Mouse (Mus musculus) 416B (cell line): ENCODE results near the gene Bmf.
A peak's percentile ranks its signal among the peaks of the same experiment; 100 is the strongest.

Source experiments
- DNase-seq: peaks from one replicate; pipeline ENCODE4 v3.0.0; 2011; ENCODE audit warnings: low read depth

Bmf gene

DNA sequence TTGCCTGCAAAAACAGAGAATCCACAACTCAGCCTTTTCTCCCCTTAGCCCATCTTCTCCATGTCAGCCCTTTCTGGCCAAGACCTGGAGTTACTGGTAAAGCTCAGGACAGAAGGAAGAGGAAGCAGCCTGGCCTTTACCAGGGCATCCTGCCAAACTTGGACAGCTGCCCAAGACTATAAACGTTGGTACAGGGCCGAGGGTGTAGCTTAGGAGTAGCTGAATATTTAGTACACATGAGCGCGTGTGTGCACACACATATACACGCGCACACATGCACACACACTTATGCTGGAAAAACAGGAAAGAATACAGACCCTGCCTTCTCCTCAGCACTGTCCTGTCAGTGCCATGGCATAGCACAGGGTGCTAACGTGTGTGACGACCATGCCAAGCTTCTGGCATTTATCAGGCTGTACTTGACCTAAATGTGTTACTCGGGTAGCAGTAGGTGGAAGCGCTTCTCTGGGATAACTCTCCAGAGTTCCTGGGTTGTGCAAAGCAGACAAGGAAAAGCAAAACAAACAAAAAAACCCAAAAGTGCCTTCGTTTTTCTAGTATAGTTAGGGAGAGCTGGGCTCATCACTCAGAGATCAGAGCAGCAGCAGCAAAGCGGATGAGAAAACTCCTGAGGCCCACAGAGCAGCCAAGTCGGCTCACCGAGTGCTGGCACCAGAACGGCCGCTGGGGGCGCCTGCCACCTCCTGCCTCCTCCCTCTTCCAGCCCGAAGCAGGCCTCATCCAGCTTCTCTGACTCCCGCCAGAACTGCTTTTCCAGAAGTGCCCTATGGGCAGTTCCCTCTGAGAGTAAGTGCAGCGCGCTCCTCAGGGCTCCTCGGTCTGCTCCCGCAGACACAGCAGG lies 4.0 kb downstream of the Bmf start:
- DNase-seq, result peak; percentile 90

DNA sequence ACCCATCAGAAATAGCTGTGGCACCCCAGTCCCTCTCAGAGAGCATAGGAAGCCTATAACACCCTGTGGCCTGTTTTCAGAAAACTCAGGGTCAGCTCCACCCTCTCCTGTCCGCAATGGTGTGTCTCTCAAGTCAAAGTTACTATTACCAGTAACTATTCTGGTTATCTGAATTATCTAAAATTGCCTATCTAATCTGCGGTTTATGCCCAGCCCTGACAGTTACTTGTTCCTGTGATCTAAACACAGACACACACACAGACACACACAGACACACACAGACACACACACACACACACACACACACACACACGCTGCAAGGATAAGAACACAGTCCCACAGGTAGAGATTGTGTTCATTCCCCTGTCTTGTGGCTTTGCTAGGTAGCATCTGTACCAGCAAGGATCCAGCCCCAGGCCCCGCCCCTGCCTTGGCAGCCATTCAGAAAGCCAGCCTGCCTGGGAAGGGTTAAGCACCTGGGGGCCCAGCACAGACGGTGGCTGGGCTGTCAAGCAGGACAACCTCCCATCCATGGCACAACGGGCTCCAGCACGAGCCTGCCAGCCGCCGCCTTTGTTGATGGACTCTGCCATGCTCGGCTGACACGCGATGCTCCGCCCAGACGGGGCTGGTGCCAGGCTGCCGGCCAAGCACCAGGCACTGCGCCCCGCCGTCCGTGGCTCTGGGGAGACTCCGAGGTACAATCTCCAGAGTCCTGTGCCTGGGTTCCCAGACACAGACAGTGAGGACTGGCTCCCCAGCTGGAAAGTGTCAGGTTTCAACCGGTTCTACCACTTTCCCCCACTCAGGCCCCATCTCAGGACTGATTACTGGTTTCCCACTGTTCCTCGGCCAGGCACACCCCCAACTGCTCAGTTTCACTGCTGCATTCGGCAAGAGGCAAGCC lies 5.3 kb downstream of the Bmf start:
- DNase-seq, result peak; percentile 72

DNA sequence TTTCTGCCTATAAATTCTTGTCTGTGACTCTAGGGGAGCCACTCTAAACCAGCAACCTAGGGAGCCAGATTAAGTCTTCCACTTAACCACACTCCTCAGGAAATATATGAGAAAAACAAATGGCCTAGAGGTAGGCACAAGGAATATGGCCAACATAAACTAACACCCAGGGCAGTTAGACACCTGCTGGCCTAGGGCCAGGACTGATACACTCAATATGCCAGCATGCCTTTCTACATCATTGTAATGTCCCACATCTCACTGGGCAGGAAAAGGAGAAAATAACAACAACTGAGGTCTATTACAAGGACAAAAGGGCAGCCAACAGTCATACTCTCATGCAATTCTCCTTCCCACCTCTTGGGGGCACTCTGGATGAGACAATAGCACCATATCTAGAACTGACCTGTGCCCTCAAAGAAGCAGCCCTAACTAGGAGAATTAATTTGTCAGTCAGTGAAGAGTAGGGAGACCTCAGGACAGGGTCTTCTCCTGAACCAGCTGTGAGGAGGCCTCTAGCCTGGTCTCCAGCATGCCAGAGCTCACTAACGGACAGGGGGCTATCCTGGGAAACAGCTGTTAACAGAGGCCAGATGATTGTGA lies 6.4 kb downstream of the Bmf start:
- DNase-seq, result peak; percentile 67

DNA sequence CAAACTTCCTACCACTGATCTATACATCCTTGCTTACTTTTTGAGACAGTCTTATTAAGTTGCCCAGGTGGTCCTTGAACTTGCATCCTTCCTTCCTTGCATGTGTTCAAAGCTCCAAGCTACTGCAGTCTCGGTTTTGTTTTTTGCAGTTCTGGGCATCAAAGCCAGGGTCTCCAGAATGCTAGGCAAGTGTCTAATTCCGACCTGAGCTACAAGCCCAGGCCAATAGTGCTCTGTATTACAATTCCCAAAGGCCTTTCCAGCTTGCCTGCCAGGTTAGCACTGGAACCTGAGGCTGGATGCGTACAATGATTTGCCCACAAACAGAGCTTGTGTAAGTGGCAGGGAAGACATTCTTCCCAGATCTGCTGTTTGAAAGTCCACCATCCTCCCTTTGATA lies 7.8 kb downstream of the Bmf start:
- DNase-seq, result no peak

DNA sequence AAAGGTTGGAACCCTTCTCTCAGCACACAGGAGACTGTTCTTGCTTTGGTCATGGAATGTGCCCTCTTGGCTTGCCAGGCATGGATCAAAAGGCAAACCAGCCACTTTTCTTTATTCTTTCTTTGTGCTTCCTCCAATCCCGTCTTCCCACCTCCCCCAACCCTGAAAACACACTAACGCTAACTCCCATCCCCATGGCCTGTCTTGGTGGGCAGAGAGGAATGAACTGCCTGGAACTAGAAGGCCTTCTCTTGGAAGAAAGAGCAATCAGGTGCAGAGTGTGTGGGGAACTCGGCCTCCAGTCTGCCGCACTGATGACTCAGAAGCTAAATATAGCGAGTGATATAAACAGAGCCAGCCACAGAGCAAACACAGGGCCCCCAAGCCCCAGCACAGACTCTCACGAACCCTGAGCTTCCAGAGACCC lies 8.8 kb downstream of the Bmf start:
- DNase-seq, result peak; percentile 88

DNA sequence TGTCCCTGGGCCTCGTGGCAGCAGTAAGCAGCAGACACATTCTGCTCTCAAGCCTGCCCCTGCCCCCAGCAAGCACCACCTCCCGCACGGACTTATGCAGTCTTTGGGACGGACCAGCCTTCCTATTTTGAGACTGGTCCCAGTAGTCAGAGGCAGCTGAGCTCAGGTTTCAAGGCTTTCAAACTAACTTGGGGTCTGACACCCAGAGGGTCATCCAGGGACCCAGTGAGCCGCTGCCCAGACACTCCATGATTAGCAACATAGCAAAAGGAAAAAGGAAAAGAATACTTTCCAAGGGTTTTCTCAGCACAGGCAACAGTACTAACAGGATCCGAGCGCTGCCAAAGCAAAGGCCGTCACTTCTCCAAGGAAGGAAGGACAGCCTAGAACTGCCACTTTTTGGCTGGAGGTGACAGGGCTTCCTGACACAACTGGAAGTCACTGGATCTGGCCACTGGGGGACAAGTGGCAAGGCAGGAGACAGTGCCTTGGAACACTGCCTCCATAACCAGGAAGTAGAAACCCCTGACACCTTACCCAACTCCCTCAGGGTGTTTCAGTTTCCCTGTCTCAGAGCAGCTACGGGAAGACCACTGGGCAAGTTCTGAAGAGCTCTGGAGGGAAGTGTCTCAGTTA lies 9.5 kb downstream of the Bmf start:
- no peak for DNase-seq

DNA sequence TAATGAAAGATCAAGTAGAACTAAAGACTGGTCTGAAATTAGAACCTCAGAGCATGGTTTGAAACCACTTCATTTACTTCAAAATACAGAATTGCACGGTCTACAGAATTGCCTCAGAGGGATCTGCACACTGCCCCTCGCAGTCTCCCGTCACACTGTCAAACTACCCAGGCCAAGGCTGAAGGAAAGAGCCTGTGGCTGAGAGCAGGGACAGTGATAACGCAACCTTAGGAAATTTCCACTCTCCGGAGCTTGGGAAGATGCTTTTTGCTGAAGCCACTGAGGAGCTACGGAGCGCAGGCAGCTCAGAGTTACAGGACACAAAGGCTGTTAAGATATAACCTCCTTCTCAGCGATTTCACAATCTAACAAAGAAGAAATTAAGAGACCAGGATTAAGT lies 10.4 kb downstream of the Bmf start:
- no peak for DNase-seq

DNA sequence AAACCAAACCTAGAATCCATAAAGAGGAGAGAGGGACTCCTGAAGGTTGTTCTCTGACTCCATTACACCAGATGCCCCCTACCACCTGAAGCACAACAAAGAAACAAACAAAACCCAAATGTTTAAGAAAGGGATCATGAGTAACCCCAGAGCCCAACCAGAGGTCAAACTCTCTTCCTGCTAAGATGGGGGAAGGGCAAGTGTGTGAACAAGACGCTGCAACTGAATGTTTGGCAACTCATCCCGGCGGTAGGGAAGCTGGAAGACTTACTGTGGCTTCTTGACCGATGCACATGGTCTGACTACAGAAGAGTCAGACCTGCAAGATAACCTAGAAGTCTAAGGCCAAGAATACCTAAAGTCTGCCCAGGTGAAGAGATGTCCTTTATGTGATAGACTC lies 12.3 kb downstream of the Bmf start:
- DNase-seq, result no peak

DNA sequence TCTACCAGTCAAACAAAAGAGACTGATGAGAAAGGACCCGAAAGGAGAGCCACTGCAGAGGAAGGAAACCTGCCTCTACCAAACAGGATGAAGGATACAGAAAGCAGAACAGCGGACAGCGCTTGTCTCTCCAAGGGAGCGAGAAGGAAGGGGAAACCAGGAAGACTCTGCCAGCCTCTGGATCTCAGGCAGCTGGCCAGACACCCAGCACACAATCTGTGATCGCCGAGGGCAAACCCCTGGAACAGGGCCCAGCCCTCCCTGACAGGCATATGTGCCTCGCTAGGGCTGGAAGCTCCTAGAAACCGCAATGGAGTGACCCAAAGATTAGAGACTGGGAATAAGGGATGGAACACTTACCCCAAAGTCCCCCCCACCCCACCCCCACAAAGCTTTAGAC lies 12.9 kb downstream of the Bmf start:
- no peak for DNase-seq

DNA sequence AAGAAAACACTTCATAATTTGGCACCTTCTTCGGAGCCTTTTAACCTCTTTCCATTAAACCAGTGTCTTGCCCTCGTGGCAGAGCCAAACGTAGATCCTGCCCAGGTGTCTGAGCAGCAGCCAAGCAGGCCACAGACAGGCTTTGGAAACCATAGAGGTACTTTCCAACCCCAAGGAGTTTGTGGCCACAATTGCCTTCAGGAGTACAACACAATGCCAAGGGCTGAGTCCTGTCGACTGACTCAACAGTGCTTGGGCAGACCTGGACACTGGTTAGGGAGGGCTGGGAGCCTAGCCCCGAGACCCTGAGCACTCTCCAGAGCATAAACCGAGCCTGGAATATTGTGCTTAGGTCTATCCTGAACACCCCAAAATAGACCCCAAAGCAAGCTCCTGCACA lies 13.4 kb downstream of the Bmf start:
- DNase-seq, result no peak

DNA sequence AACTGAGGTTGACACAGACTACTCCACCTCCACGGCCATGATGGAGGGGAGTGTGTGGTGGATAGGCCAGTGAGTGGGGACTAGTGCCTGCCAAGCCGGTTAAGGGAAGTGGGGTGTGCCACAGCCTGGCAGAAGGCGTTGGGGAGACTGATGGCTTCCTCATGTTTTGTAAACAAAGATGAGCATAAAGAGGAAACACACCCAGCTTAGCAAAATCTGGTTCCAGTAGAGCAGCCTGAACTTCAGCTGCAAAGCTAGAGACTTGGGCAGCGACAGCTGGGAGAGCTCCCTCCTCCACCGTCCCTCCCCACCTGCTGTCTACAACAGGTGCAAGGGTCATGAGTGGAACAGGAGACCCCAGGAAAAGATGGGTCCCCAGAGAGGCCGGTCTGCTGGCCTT lies 15.5 kb downstream of the Bmf start:
- DNase-seq, result no peak

DNA sequence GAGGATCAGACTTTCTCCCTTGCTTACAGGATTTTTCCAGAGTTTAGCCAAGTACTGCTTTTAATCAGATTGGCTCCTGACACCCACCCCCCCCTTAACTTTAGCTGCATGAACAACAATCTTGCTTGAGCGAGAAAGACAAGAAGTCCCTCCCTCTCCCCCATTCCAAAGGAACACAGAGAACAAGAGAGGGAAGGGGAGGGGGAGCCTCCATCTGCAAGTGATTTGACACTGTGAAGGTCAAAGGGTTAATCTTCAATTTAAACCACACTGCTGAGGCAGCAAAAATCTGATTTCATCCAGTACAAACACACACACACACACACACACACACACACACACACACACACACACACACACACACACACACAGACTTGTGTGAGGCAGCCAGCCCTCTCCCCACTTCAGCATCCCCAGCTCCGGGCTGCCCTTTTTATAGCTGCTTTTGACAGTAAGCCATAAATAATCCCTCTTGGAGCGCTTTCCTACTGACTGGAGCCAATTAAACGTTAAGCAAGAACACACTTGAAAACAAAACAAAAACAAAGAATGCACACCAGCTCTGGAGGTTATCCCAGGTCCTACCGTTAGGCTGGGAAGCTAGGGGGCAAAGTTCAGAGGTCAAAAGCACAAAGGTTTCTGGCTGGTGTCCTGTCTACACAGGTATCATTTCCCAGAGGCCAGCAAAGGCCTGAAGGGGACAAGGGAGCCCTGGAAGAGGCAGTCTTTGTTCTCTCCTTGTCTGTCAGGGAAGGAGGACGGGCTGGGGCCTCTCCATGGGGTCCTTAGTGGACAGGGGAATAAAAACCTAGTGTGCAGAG lies 16.4 kb downstream of the Bmf start:
- DNase-seq, result no peak

DNA sequence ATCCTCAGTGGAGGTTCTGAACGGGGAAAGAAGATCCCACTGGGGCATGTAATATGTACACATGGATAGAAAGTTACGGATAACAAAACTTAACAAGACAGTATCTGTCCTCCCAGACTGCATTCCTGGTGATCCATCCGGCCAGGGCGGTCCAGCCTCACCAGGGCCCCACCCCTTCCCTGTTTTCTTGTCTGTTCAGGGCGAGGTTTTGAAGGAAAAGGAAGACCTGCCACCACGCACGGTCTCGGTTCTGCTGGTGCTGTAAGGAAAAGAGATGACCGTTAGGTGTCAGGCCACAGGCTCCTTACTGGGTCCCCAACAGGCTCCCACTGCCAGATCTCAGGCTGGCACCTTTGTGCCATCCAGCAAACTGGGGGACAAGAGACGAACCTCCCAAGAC lies 17.1 kb downstream of the Bmf start:
- DNase-seq, result no peak

DNA sequence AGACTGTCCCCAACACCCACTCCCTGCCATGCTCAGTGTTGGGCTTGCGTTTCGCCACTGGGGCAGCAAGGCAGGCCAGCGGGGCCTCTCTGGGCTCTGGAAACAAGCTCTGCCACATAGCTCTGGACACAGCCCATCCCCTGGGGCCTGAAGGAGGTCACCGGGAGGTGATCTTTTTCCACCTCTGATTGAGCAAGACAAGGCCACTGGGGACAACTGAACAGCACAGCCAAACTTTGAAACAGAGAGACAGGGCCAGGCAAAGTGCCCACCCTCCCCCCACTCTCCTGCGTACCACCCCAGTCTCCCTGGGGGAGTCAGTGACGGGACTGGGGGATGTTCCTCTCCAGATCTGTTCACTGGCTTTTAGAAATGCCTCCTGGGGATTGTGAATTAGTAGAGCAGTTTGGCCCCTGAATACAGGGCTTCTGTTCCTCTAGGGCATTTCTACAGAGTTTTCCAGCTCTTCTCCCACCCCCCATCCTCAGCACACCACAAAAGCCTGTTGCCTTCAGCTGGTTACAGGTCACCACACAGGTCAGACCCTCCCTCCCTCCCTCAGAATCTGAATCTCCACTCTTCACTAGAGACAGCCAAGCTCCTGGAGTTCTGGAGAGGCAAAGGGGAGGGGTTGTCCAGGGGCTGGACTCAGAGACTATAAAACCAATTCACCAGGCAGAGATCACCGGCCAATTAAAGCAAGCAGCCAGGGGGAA lies 19.9 kb downstream of the Bmf start:
- no peak for DNase-seq

DNA sequence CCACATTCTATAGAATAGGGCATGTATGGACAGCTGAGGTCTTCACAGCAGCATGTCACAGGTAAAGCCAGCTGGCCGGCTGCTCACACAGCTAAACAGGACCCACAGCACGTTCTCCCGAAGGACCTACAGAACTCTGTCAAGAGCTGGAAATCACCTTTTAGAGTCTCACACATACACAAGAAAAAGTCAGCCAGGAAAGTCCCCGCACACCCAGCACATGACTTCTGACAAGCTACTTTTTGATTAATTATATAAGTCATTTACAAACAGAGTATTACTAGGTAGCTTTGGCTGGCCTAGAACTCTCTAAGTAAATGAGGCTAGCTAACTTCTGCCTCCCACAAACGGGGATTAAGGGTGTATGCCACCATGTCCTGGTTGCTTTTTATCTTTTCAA lies 22.9 kb downstream of the Bmf start:
- DNase-seq, result no peak

DNA sequence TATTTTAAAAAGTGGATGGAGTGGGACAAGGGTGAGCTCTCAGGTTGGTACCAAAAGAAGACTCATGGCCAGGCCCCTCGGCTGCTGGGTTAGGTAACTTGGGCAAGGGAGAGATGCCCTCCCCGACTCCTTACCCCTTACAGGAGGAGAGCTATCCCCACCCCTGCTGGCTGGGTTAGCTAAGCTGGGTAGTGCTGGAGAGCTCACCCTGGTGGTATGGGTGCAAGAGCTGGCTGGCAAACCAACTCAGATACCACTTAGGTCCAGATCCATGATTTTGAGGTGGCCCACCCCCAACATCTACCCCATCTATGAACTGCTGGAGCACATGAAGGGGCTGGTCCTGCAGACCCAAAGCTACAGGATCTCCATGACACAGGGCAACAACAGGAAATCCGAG lies 24.7 kb downstream of the Bmf start:
- DNase-seq, result no peak

DNA sequence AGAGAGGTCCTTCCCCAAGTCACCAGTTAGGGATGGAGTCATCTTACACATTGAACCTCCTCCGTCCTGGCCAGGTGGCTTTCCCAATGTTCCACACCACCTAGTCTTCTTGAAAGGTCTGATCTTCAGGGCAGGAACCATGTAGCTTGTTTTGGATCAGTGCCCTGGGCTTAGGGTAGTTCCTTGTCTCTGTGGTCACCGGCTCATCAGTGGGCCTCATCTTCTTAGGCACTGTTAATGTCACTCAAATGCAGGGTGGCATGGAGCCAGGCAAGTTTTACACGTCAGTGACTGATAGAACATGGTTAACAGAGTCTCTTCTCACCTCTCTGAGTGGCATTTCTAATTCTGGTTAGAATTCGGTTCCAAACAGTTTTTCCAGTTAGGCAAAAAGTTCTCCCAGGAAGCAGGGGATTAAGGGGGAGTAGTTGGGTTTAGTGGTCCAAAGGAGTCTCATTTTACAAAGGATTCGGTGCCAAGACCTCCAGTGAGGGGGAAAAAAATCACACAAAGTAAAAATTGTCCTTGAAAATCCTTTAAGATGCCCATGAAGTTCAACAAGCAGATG lies 26.2 kb downstream of the Bmf start:
- peak; percentile 70 for DNase-seq

DNA sequence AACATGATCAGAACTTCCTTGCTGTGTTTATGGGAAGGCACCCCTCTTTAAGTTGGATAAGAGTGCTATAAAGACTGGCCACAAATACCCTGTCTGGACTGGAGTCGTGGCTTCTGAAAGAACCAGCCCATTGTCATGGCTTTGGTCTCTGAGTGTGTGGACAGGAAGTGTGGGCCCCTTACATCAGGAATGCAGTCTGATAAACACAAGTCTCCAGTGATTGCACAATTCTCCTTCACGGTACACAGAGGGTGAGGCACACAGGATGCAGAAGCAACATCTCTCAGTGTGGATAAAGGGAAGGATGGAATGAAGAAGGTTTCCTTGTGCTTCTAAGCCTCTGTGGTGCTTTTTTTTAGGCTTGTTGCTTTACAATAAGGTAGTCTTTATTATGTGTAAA lies 27.2 kb downstream of the Bmf start:
- DNase-seq, result peak; percentile 85

DNA sequence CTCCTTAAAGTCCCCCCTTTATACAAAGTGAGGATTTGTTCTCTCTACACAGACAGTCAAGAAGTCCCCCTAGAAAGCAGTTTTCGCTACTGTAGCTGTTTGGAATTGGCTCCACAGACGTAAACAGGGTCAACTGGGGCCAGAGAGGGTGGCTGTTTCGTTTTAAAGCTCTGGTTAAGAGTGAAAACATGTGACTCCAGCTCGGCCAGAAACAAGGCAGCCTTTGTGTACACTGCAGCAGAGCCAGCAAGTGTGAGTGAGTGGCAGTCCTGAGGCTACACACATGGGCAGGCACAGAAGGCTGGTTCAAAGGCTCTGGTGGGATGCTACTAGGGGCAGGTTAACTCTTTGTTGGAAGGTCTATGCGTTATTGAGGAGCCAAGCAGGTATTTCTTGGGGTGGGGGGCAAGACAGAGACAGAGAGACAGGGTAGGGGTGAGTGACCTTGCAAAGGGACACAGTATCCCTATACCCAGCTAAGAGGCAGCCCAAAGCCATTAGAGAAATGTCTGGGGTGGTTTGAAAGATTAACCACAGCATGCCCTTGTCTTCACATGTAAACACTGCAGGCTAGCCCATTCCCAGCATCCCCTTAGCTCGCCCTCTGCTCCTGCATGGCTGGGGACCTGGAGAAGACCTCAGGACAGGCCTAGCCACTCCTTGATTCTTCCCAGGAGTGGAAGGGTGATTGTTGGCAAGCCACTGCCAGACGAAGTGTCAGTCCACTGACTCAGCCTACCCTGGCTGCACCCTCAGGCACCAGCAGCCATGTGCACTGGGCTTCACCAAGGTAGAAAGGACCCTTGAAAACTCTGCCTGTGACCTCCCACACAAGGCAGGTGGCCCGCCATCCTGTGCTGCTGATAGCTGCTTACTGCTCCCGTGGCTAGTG lies 29.2 kb downstream of the Bmf start:
- DNase-seq, result no peak
